Mouse (Mus musculus) heart, adult 9 months (tissue): ENCODE measurements around the gene Atrip.

Source experiments
- DNase-seq, 2 experiments: peaks; one replicate each; pipeline ENCODE4 v3.0.0; 2022; ENCODE audit warnings: low spot score in 2 of 2

Atrip gene

GRCm38 (mm10) chr9:109058006-109058765 lies 15.7 kb downstream of the Atrip start:
- no peak for DNase-seq

GRCm38 (mm10) chr9:109057543-109057942 lies 16.4 kb downstream of the Atrip start:
- DNase-seq: no peak

GRCm38 (mm10) chr9:109056916-109057315 lies 17.0 kb downstream of the Atrip start:
- no peak for DNase-seq

- no peak for DNase-seq
Observed at GRCm38 (mm10) chr9:109056081-109056690, 17.7 kb downstream of the Atrip start.

- no peak for DNase-seq
Observed at GRCm38 (mm10) chr9:109055271-109056030, 18.5 kb downstream of the Atrip start.

GRCm38 (mm10) chr9:109054712-109055111 lies 19.2 kb downstream of the Atrip start:
- DNase-seq: peak; percentile 83 to 90

- no peak for DNase-seq
Observed at GRCm38 (mm10) chr9:109053851-109054250, 20.1 kb downstream of the Atrip start.

- DNase-seq: no peak
Observed at GRCm38 (mm10) chr9:109053366-109053765, 20.6 kb downstream of the Atrip start.

- DNase-seq: no peak
Observed at GRCm38 (mm10) chr9:109052490-109053260, 21.2 kb downstream of the Atrip start.

- no peak for DNase-seq
Observed at GRCm38 (mm10) chr9:109051651-109052489, 22.1 kb downstream of the Atrip start.

GRCm38 (mm10) chr9:109051011-109051501 lies 22.9 kb downstream of the Atrip start:
- no peak for DNase-seq

- no peak for DNase-seq
Observed at GRCm38 (mm10) chr9:109050674-109050997, 23.3 kb downstream of the Atrip start.

- no peak for DNase-seq
Observed at GRCm38 (mm10) chr9:109049996-109050673, 23.8 kb downstream of the Atrip start.

- no peak for DNase-seq
Observed at GRCm38 (mm10) chr9:109049316-109049715, 24.6 kb downstream of the Atrip start.

- DNase-seq: peak in 1 of 2 experiments; percentile 61
Observed at GRCm38 (mm10) chr9:109046306-109046705, 27.6 kb downstream of the Atrip start.

- no peak for DNase-seq
Observed at GRCm38 (mm10) chr9:109041351-109041750, 32.6 kb downstream of the Atrip start.

- DNase-seq: no peak
Observed at GRCm38 (mm10) chr9:109040906-109041305, 33.0 kb downstream of the Atrip start.

GRCm38 (mm10) chr9:109040216-109040615 lies 33.7 kb downstream of the Atrip start:
- no peak for DNase-seq

GRCm38 (mm10) chr9:109039681-109040080 lies 34.2 kb downstream of the Atrip start:
- no peak for DNase-seq

GRCm38 (mm10) chr9:109038901-109039364 lies 35.0 kb downstream of the Atrip start:
- peak; percentile 82 to 85 for DNase-seq
